Mouse (Mus musculus) ES-E14 (cell line): Measurements from ENCODE around the gene Hoxc12. TPM values are rescaled to one million over a fixed set of nuclear protein-coding genes. Genes with fewer than 3 reads are reported as not detected.

Experiments
- DNase-seq: peaks from one replicate; pipeline ENCODE4 v3.0.0-alpha.2; 2013; ENCODE audit warnings: low read depth, low spot score
- H3K27ac ChIP-seq: 2 replicates; pipeline ENCODE4 v1.5.1; 2012; ENCODE audit warnings: low read depth, mild to moderate bottlenecking, low read length, moderate library complexity, mixed read lengths; ENCODE audit not compliant: poor library complexity, insufficient read depth, severe bottlenecking
- H3K36me3 ChIP-seq: 2 replicates; pipeline ENCODE4 v1.6.1; 2012; ENCODE audit warnings: mild to moderate bottlenecking, low read length, moderate library complexity, mixed read lengths; ENCODE audit not compliant: control insufficient read depth, poor library complexity, insufficient read depth, severe bottlenecking
- H3K4me1 ChIP-seq, 2 experiments: fragments of 150-350 bp in 1 of 2; sonication (generic) in 1 of 2; 2 replicates each; pipeline ENCODE4 v1.6.1; 2012; ENCODE audit warnings: low read length in 2 of 2, mild to moderate bottlenecking in 1 of 2, mixed read lengths in 1 of 2; ENCODE audit not compliant: control insufficient read depth in 2 of 2, insufficient read depth in 2 of 2, poor library complexity in 1 of 2
- H3K4me3 ChIP-seq, 2 experiments: fragments of 150-350 bp in 1 of 2; sonication (generic) in 1 of 2; 2 replicates each; pipeline ENCODE4 v1.5.1; 2012; ENCODE audit warnings: low read length in 2 of 2, low read depth in 1 of 2, mild to moderate bottlenecking in 1 of 2, mixed read lengths in 1 of 2; ENCODE audit not compliant: insufficient read depth in 1 of 2, poor library complexity in 1 of 2, severe bottlenecking in 1 of 2
- H3K9ac ChIP-seq: 2 replicates; pipeline ENCODE4 v1.6.1; 2012; ENCODE audit warnings: low read depth, mild to moderate bottlenecking, low read length, mixed read lengths; ENCODE audit not compliant: poor library complexity, insufficient read depth, severe bottlenecking
- H3K9me3 ChIP-seq: fragments of 150-350 bp; sonication (generic); 2 replicates; pipeline ENCODE4 v1.6.1; 2012; ENCODE audit warnings: low read depth, mild to moderate bottlenecking, low read length; ENCODE audit not compliant: control insufficient read depth, insufficient read depth
- CHD2 ChIP-seq: IDR thresholded peaks from 2 replicates; pipeline ENCODE4 v1.6.1; 2014; ENCODE audit warnings: mild to moderate bottlenecking, low read depth, low read length, inconsistent platforms
- HCFC1 ChIP-seq: IDR thresholded peaks from 2 replicates; pipeline ENCODE4 v1.6.1; 2012; ENCODE audit warnings: low read length, inconsistent platforms, borderline replicate concordance; ENCODE audit not compliant: insufficient read depth
- MAFK ChIP-seq: IDR thresholded peaks from 2 replicates; pipeline ENCODE4 v1.6.1; 2014; ENCODE audit warnings: mild to moderate bottlenecking, low read depth, low read length, inconsistent platforms; ENCODE audit not compliant: insufficient read depth
- ZC3H11A ChIP-seq: IDR thresholded peaks from 2 replicates; pipeline ENCODE4 v1.6.1; 2012; ENCODE audit warnings: low read depth, mild to moderate bottlenecking, inconsistent platforms, low read length, borderline replicate concordance
- ZNF384 ChIP-seq: IDR thresholded peaks from 2 replicates; pipeline ENCODE4 v1.6.1; 2012; ENCODE audit warnings: low read depth, low read length, inconsistent platforms
- in situ Hi-C, 2 experiments: fragments of 600-800 bp; cut with MboI; formaldehyde crosslinking; loops; one replicate each; pipeline ENCODE4 v1.15.1; 2025; ENCODE audit warnings: low sequenced_read_pairs in 2 of 2, inconsistent platforms in 1 of 2; ENCODE audit not compliant: unreplicated experiment in 2 of 2
- total RNA-seq: library from RNA; depleted of rRNA; stranded (reverse); fragments of 300-350 nt; gene quantifications from 2 replicates; pipeline ENCODE4 v1.2.3, GENCODE M21; 2012

Hoxc12 gene
- total RNA-seq, 1 experiment: 1.9 TPM

GRCm38 (mm10) chr15:102977423-102977974, 40.9 kb downstream of the Hoxc12 start:
- Histone ChIP-seq H3K36me3 (no peaks in the 10 kb centered on the region), H3K9me3 (no peaks in the 10 kb centered on the region), H3K9ac (no peak overlapping the region), H3K4me3 (peak overlapping the region in 1 of 2 experiments; percentile 18; a peak in 1 of 4 replicates), H3K27ac (no peak overlapping the region), H3K4me1 (peaks cover 0 to 6% of the 10 kb centered on the region in 2 experiments; a peak in 1 of 4 replicates)
- no peak for TF ChIP-seq ZC3H11A
- no peak for TF ChIP-seq HCFC1
- no peak for TF ChIP-seq CHD2
- TF ChIP-seq ZNF384: no peak
- no peak for TF ChIP-seq MAFK
- in situ Hi-C loops: loop anchor here in 1 of 2 experiments (25.0 kb wide), 1 partner anchor 335 kb away; the partner anchor contains the start of gene Gpr84
- no peak for DNase-seq

- H3K27ac ChIP-seq: no peak overlapping the region
- no peak overlapping the region for H3K9ac ChIP-seq
- no peak for DNase-seq
- in situ Hi-C loops: loop anchor here in 1 of 2 experiments (25.0 kb wide), 1 partner anchor 333 kb away; the partner anchor contains the start of gene Gpr84
- no peaks in the 10 kb centered on the region for H3K9me3 ChIP-seq
- H3K4me3 ChIP-seq: no peak overlapping the region
- no peaks in the 10 kb centered on the region for H3K36me3 ChIP-seq
- no peak for TF ChIP-seq HCFC1
- no peak for TF ChIP-seq MAFK
- no peak for TF ChIP-seq ZNF384
- TF ChIP-seq CHD2: no peak
- TF ChIP-seq ZC3H11A: no peak
- H3K4me1 ChIP-seq: peaks cover 0 to 6% of the 10 kb centered on the region in 2 experiments; a peak in 1 of 4 replicates
Observed at GRCm38 (mm10) chr15:102978615-102979515, 42.3 kb downstream of the Hoxc12 start.

GRCm38 (mm10) chr15:102979936-102980335, 43.4 kb downstream of the Hoxc12 start:
- Histone ChIP-seq H3K36me3 (no peaks in the 10 kb centered on the region), H3K9ac (no peak overlapping the region), H3K4me3 (no peak overlapping the region), H3K27ac (no peak overlapping the region), H3K4me1 (peaks cover 0 to 6% of the 10 kb centered on the region in 2 experiments; a peak in 1 of 4 replicates), H3K9me3 (no peaks in the 10 kb centered on the region)
- in situ Hi-C loops: loop anchor here in 1 of 2 experiments (10.0 to 25.0 kb wide), 3 partner anchors 55 to 332 kb away; partner anchors contain the start of genes Gpr84 and Hoxc13
- no peak for DNase-seq
- TF ChIP-seq CHD2 (no peak), ZC3H11A (no peak), MAFK (no peak), HCFC1 (no peak), ZNF384 (no peak)

GRCm38 (mm10) chr15:102980352-102980751, 43.8 kb downstream of the Hoxc12 start:
- peaks cover 0 to 6% of the 10 kb centered on the region in 2 experiments; a peak in 1 of 4 replicates for H3K4me1 ChIP-seq
- H3K4me3 ChIP-seq: no peak overlapping the region
- in situ Hi-C loops: loop anchor here in 1 of 2 experiments (10.0 to 25.0 kb wide), 3 partner anchors 56 to 332 kb away; partner anchors contain the start of genes Gpr84 and Hoxc13
- H3K27ac ChIP-seq: no peak overlapping the region
- no peaks in the 10 kb centered on the region for H3K9me3 ChIP-seq
- no peak for DNase-seq
- H3K9ac ChIP-seq: no peak overlapping the region
- no peaks in the 10 kb centered on the region for H3K36me3 ChIP-seq
- no peak for TF ChIP-seq HCFC1
- TF ChIP-seq MAFK: no peak
- TF ChIP-seq CHD2: no peak
- no peak for TF ChIP-seq ZNF384
- no peak for TF ChIP-seq ZC3H11A
